Mouse (Mus musculus): ENCODE results near the gene Bag3.

DNA sequence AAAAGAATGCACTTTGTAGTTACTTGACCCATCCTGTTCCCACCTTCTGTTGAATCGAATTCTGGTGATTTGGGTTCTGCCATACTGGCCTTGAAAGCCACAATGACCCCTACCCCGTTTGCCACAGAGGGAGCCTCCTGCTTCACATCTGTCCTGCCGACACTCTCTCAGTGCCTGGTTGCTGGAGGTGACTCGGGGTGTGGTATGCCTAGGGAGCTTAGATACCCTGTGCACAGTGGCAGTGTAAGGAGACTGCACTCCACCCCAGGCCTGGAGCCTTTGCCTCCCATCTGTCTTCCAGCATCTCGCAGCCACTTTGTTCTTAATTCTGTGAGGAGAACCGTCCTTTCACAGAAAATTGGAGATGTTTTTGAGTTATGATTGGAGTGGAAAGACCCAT is 5.7 kb downstream of the Bag3 start:
- no peak for TF ChIP-seq EP300 (IDR thresholded peaks at IDR 0.05; ENCODE audit: insufficient read depth, low read depth, low read length)
- no peak for TF ChIP-seq CTCF (IDR thresholded peaks at IDR 0.05)
